Mouse (Mus musculus) heart, adult 2 months (tissue): ENCODE data around the gene Nek9.

ENCODE experiments used
- EP300 ChIP-seq: fragments of 200-500 bp; IDR thresholded peaks from 2 replicates; pipeline ENCODE4 v1.6.1; 2011; ENCODE audit warnings: low read depth, low read length, control low read depth; ENCODE audit not compliant: insufficient read depth
- POLR2A ChIP-seq: fragments of 200-500 bp; IDR thresholded peaks from 2 replicates; pipeline ENCODE4 v1.6.1; 2011; ENCODE audit warnings: mild to moderate bottlenecking, low read depth, low read length, control low read depth; ENCODE audit not compliant: insufficient read depth

GRCm38 (mm10) chr12:85256074-85256751 lies 82.9 kb downstream of the Nek9 start:
- no peak for TF ChIP-seq EP300
- TF ChIP-seq POLR2A, result no peak
